Mouse (Mus musculus): ENCODE data around the gene Gm20388.

DNA sequence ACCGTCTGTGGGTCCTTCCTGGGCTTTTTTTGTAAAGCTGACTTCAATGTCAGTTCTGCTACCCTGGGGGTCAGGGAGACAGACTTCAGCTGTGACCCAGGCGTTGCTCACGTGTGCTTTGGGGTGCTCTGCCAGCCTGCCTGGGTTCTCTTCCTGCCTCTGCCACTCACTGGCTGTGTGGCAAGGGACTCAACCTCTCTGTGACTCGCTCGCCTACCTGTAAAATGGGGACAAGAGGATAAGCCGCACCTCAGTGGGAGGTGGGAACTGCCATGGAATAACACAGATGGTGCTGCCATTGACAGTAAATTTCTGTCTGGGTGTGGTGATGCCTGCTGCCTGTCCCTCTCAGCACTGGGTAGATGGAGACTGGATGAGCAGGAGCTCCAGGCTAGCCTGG, 605.0 kb downstream of the Gm20388 start:
- TF ChIP-seq CTCF (conservative IDR thresholded peaks at IDR 0.05; ENCODE audit: insufficient read depth, insufficient read length, low read depth, low read length), result no peak
- TF ChIP-seq POLR2A (IDR thresholded peaks at IDR 0.05; ENCODE audit: low read depth, low read length), result no peak

All from kidney, adult 2 months (tissue).